Mouse (Mus musculus) lung, embryonic 16.5 days (tissue): ENCODE measurements around the gene Gon4l. TPM values are rescaled to one million over a fixed set of nuclear protein-coding genes. Genes with fewer than 3 reads are reported as not detected.
"Not testable (repeated sequence)": the region's sequence is repeated elsewhere in the genome, so short reads cannot be mapped to it uniquely, and the experiment has no call there.

Source experiments
- ATAC-seq: fragments of 200-750 bp; cut with Nextera tagmentation; 2 replicates; pipeline ENCODE4 v1.8.0; 2017; ENCODE audit warnings: low read depth, mild to moderate bottlenecking, moderate library complexity
- H3K27ac ChIP-seq: fragments of 300-500 bp; sonication (generic); 2 replicates; pipeline ENCODE4 v1.5.1; 2014; ENCODE audit warnings: mild to moderate bottlenecking, control low read depth, low read length
- H3K27me3 ChIP-seq: fragments of 300-500 bp; sonication (generic); 2 replicates; pipeline ENCODE4 v1.6.1; 2014; ENCODE audit warnings: low read depth, low read length, mixed read lengths; ENCODE audit not compliant: control insufficient read depth, insufficient read depth
- H3K36me3 ChIP-seq: fragments of 300-500 bp; sonication (generic); 2 replicates; pipeline ENCODE4 v1.6.1; 2014; ENCODE audit warnings: low read length; ENCODE audit not compliant: control insufficient read depth, insufficient read depth
- H3K4me1 ChIP-seq: fragments of 300-500 bp; sonication (generic); replicated peaks from 2 replicates; pipeline ENCODE4 v1.6.1; 2014; ENCODE audit warnings: low read length, mixed read lengths; ENCODE audit not compliant: control insufficient read depth, insufficient read depth
- H3K4me2 ChIP-seq: fragments of 300-500 bp; sonication (generic); 2 replicates; pipeline ENCODE4 v1.6.1; 2014; ENCODE audit warnings: low read depth, low read length, control low read depth
- H3K4me3 ChIP-seq: fragments of 300-500 bp; sonication (generic); 2 replicates; pipeline ENCODE4 v1.5.1; 2014; ENCODE audit warnings: mild to moderate bottlenecking, low read length, control low read depth
- H3K9ac ChIP-seq: fragments of 300-500 bp; sonication (generic); 2 replicates; pipeline ENCODE4 v1.6.1; 2014; ENCODE audit warnings: low read length, control low read depth
- H3K9me3 ChIP-seq: fragments of 300-500 bp; sonication (generic); 2 replicates; pipeline ENCODE4 v1.6.1; 2016; ENCODE audit warnings: low read length; ENCODE audit not compliant: control insufficient read depth
- WGBS: fragments of 180-500 bp; shearing (Covaris S2); extraction: QIAGEN DNeasy Blood & Tissue Kit; methylation state at CpG from one replicate; pipeline ENCODE4 v1.1.7; 2014; 5-methylcytosine and 5-hydroxymethylcytosine counted together
- polyA plus RNA-seq: library from polyadenylated mRNA; unstranded; fragments of >200 nt; fragmentation: Nextera tagmentation; extraction: Ambion mirVana; gene quantifications from 2 replicates; pipeline ENCODE4 v1.2.1, GENCODE M21; 2015

The Gon4l gene
- polyA plus RNA-seq, 1 experiment from 2014 or later: 10.0 TPM

GRCm38 (mm10) chr3:88832388-88832787 is 2.6 kb upstream of the Gon4l start:
- peak; percentile 53 for ATAC-seq
- H3K27me3 ChIP-seq, H3K4me3 ChIP-seq, H3K4me1 ChIP-seq, H3K9me3 ChIP-seq, H3K27ac ChIP-seq, H3K36me3 ChIP-seq, H3K4me2 ChIP-seq, H3K9ac ChIP-seq: not testable (repeated sequence)
- WGBS: 5% methylated on average over 14 of the region's 14 CpGs

- ATAC-seq: no peak
- Histone ChIP-seq H3K4me3 (no peak overlapping the region), H3K36me3 (peaks cover 19% of the 10 kb centered on the region), H3K9ac (no peak overlapping the region), H3K9me3 (no peaks in the 10 kb centered on the region), H3K4me2 (no peak overlapping the region), H3K4me1 (no peaks in the 10 kb centered on the region), H3K27ac (no peak overlapping the region), H3K27me3 (no peaks in the 10 kb centered on the region)
- WGBS: 75% methylated on average over 4 of the region's 4 CpGs
These were observed 14.1 kb downstream of the Gon4l start for GRCm38 (mm10) chr3:88849172-88849571.

DNA sequence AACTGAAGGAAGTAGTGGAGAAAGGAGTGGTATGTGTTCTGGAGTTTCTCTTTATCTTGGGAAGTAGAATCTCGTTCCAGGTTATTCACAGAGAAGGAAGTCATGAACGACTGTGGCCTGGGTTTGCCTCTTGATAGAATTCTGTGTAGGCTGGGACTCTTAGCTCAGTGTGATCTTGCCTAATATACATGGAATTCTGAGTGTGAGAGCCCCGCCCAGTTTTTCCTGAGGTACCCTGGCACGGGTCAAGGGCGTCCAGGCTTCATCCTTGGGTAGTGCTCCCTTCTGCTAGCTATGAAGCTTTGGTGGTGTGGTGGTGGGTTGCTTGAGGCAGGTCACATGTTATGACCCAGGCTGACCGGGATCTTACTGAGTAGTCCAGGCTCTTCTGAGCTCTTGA is 20.8 kb downstream of the Gon4l start:
- Histone ChIP-seq H3K36me3 (peaks cover 23% of the 10 kb centered on the region), H3K9me3 (no peaks in the 10 kb centered on the region), H3K9ac (no peak overlapping the region), H3K4me2 (no peak overlapping the region), H3K4me3 (no peak overlapping the region), H3K27ac (no peak overlapping the region; the same call in 1 of the 2 replicates), H3K27me3 (no peaks in the 10 kb centered on the region), H3K4me1 (no peaks in the 10 kb centered on the region)
- ATAC-seq: peak; percentile 28
- 59% methylated on average over 6 of the region's 6 CpGs for WGBS

DNA sequence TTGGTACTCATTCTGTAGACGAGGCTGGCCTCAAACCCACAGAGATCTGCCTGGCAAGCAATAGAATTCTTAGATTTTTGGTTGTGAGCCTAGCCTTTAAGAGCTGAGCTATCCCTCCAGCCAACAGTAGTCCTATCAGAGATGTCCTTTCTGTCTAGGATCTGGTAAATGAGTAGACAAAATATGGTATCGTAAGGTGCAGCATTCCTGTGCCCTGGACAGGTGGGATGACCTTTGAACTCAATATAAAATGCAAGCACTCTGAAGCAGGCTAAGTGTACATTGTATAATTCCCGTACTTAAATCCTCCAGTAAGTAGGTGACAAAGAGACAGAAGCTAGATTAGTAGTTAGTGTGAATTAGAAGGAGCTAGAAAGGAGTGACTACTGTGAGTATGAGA is 27.1 kb downstream of the Gon4l start:
- H3K9me3 ChIP-seq: no peaks in the 10 kb centered on the region
- H3K36me3 ChIP-seq: peaks cover 44% of the 10 kb centered on the region
- H3K4me3 ChIP-seq: no peak overlapping the region
- H3K4me1 ChIP-seq: no peaks in the 10 kb centered on the region
- no peak overlapping the region for H3K9ac ChIP-seq
- no peak overlapping the region for H3K27ac ChIP-seq
- no peaks in the 10 kb centered on the region for H3K27me3 ChIP-seq
- H3K4me2 ChIP-seq: no peak overlapping the region
- ATAC-seq: no peak
- WGBS: 86% methylated on average over 3 of the region's 3 CpGs

DNA sequence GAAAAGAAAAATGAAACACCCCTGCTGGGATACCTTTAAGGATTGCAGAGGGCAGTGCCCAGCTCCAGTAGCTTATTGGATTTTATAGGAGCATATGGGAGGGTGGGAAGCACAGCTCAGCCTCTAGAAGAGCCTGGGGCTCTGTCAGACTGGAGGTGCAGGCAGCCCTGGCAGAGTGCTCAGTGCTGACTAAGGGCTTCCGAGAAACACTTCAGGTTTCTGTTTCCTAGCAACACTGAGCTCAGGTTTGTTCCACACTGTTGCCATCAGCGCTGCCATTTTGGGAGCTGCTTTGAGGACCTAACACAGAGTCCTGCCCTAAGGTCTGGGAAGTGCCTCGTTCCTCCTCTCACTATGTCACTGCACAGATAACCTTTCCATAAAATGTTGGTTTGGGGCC is 31.7 kb downstream of the Gon4l start:
- ATAC-seq: 0 out of 2 replicates have a peak, but pooled peaks have one; percentile 23
- H3K27ac ChIP-seq, H3K9me3 ChIP-seq, H3K4me2 ChIP-seq, H3K27me3 ChIP-seq, H3K4me1 ChIP-seq, H3K9ac ChIP-seq, H3K4me3 ChIP-seq: not testable (repeated sequence)
- WGBS: no CpG with 5 or more reads among the region's 3 CpGs
- H3K36me3 ChIP-seq: peaks cover 22% of the 10 kb centered on the region

DNA sequence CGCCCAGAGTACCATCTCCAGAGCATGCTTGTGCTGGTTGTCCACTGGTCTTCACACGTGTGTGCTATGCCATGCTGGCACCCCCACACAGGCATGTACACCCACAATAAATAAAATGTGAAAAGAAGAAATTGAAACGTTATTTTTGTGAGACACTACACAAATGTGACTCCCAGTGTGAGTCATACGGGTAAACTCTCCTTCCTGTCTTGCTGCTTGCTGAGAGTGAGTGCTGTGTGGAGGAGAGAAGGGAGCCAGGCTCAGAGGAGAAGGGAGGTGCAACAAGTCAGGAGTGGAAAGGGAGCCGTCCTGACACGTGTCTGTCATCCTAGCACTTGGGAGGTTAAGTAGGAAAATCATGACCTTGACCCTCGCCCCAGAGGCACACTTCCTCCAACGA is 32.1 kb downstream of the Gon4l start:
- not testable (repeated sequence) for H3K4me3 ChIP-seq, H3K9me3 ChIP-seq, H3K27me3 ChIP-seq, H3K27ac ChIP-seq, H3K9ac ChIP-seq, H3K4me1 ChIP-seq, ATAC-seq, H3K4me2 ChIP-seq
- H3K36me3 ChIP-seq: peaks cover 22% of the 10 kb centered on the region
- no CpG with 5 or more reads among the region's 8 CpGs for WGBS

GRCm38 (mm10) chr3:88868449-88868848 is 33.4 kb downstream of the Gon4l start:
- H3K27ac ChIP-seq, H3K4me1 ChIP-seq, H3K27me3 ChIP-seq, H3K9me3 ChIP-seq, H3K4me3 ChIP-seq, H3K9ac ChIP-seq, H3K4me2 ChIP-seq: not testable (repeated sequence)
- WGBS: no CpG with 5 or more reads among the region's 4 CpGs
- ATAC-seq: 0 out of 2 replicates have a peak, but pooled peaks have one; percentile 17
- peaks cover 15% of the 10 kb centered on the region for H3K36me3 ChIP-seq

GRCm38 (mm10) chr3:88882536-88882935 is 47.5 kb downstream of the Gon4l start:
- H3K9ac ChIP-seq, H3K4me1 ChIP-seq, ATAC-seq, H3K4me3 ChIP-seq, H3K27me3 ChIP-seq, H3K27ac ChIP-seq, H3K36me3 ChIP-seq, H3K9me3 ChIP-seq, H3K4me2 ChIP-seq: not testable (repeated sequence)
- WGBS: 91% methylated on average over 4 of the region's 4 CpGs

DNA sequence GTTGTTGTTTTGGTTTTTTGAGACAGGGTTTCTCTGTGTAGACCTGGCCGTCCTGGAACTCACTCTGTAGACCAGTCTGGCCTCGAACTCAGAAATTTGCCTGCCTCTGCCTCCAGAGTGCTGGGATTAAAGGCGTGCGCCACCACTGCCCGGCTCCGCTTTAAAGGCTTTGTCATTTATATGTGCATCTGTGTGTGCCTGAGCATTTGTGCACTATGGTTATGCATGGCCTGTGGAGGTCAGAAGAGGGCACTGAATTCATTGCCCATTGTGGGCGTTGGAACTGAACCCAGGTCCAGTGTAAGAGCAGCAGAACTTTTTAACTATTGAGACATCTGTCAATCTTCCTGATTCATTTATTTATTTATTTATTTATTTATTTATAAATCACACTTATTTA is 58.0 kb downstream of the Gon4l start:
- 96% methylated on average over 7 of the region's 7 CpGs for WGBS
- peaks cover 13% of the 10 kb centered on the region for H3K36me3 ChIP-seq
- H3K27ac ChIP-seq, H3K9me3 ChIP-seq, ATAC-seq, H3K4me2 ChIP-seq, H3K27me3 ChIP-seq, H3K9ac ChIP-seq, H3K4me1 ChIP-seq, H3K4me3 ChIP-seq: not testable (repeated sequence)

DNA sequence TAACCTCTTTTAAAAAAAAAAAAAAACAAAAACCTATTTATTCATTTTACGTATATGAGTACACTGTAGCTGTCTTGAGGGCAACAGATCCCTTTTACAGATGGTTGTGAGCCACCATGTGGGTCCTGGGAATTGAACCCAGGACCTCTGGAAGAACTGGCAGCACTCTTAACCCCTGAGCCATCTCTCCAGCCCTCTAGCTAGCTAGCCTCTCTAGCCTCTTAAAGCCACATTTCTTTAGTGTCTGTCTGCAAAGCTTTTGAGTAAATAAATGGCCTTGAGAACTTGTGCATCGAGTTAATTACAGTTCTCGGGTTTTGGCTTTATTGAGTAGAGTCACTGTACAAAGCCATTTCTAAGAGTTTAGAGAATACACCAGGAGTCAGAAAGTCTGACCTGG is 69.8 kb downstream of the Gon4l start:
- ATAC-seq: no peak
- Histone ChIP-seq H3K4me1 (no peaks in the 10 kb centered on the region), H3K27ac (no peak overlapping the region), H3K27me3 (no peaks in the 10 kb centered on the region), H3K36me3 (peaks cover 53% of the 10 kb centered on the region), H3K9ac (no peak overlapping the region), H3K9me3 (no peaks in the 10 kb centered on the region), H3K4me2 (no peak overlapping the region), H3K4me3 (no peak overlapping the region)
- WGBS: 80% methylated on average over 3 of the region's 3 CpGs
